Mouse (Mus musculus): ENCODE measurements around the gene Ubald1. TPM values are rescaled to one million over a fixed set of nuclear protein-coding genes. Genes with fewer than 3 reads are reported as not detected.

The Ubald1 gene
- total RNA-seq (2021) = 10 to 100 TPM; 20.2 to 20.9 TPM

DNA sequence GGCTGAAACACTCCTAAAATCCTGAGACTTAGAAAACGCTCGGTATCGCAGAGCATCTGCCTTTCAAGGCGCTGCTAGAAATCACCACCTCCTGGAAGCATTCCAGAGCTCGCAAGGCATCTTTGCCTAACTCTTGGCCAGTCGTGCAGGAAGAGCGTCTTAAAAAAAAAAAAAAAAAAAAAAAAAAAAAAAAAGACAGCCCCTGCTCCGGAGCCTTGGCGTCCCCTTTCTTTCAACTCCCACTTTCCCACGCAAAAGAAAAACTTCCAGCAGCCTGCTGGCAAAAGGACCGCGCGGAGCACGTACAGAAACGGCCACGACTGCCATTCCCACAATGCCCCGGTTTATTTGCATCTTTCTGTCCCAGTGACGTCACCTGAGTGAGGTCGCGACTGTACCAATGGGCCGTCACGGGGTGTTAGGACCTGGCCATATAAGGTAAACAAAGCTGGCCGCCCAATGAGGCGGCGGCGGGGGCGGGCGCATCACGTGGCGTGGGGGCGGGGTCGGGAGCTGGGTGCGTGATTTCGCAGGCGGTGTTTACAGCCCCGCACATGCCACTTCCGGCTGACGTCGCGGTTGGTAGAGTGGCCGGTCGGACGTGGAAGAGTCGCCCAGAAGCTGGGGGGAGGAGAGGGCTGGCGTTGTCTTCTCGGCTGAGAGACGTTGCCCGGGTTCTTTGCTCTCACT, at the start of gene Ubald1:
TSS of gene Ubald1 (minus strand) at position 180 of the 690 bp plus-strand sequence.
- DNase-seq (ENCODE audit: low spot score) = peak; percentile 95
- intact Hi-C loops (cut with DNase I) = no loop called here

DNA sequence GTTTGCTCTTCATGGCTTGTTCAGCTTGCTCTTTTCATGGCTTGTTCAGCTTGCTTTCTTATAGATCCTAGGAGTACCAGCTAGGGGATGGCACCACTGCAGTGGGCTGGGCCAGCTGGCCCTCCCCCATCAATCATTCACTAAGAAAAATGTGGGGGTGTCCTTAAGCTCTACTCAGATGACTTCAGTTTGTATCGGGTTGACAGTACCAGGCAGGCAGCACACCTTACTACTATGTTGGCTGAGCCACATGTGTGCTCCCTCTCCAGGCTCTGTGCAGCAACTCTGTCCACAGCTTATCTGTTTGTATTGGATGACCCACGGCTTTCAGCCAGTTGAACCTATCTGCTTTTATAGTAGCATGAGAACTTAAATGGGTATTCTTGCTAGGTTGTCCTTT, 48.4 kb upstream of the Ubald1 start:
- DNase-seq (ENCODE audit: low spot score) = no peak
- intact Hi-C loops (cut with DNase I) = no loop called here

DNA sequence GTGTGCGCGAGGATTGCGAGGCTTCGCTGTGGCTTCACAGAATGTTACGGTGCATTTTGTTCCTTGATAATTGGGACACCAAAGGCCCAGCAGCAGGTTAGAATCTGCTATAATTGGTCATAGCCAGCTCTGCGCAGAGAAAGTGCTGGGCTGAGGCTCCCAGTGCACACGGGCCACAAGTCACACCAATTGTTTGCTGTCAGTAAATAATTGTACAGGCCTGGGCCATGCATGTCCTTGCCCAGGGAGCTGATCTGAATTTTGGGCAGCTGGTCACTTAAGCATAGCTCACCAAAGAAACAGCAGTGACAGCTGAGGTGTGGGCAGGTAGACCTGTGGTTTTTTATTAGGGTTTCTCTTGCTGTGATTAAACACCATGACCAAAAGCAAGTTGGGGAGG, 47.9 kb upstream of the Ubald1 start:
- intact Hi-C loops (cut with DNase I) = no loop called here
- no peak for DNase-seq (ENCODE audit: low spot score)

DNA sequence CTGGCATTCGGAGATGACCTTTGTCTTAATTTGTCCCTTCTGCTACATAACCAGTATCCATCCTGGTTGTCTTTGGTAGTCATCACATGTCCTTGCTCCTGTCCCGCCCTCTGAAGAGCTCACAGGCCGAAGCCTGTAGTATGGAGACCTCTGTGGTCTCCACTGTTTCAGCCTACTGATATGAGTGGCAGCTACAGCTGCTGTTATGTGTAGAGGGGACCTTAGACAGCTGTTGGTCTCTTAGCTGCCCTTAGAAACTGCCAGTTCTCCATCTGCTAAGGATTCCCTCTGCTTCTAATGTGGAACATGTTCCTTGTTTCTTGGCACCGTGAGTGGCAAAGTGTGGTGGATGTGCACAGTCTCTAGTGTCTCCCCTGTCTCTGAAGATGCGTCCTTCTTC, 43.9 kb upstream of the Ubald1 start:
- DNase-seq (ENCODE audit: low spot score) = no peak
- intact Hi-C loops (cut with DNase I) = no loop called here

DNA sequence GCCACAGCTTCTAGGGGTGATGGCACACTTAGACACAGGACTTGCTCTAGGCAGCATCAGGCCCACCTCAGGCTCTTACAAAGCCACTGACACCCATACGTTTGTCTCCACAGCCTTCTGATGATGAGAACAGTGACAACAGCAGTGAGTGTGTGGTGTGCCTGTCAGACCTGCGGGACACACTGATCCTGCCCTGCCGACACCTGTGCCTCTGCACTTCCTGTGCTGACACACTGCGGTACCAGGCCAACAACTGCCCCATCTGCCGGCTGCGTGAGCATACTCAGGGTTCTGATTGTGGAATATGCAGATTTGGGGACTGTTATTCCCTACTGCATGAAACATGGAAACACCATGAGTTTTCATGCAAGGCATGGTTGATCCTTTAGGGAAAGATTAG, 42.4 kb upstream of the Ubald1 start:
- no peak for DNase-seq (ENCODE audit: low spot score)

DNA sequence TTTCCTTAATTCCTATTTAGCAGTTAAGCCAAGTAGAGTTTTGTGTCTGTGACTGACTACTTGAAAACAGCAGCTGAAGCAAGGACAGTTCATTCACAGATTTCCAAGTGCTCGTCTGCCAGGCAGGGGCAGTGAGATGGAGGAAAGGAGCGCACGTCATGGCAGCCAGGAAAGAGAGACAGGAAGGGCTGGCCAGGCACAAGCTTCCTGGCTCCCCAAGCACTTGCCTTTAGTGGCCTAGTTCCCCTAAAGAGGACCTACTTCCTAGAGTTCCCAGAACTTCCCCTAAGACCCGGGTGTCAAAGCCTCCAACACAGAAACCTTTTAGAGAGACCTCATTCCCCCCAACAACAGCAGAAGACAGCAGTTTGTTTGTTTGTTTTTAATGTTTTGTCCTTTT, 40.4 kb upstream of the Ubald1 start:
- no peak for DNase-seq (ENCODE audit: low spot score)
- intact Hi-C loops (cut with DNase I) = no loop called here

More for the DNA sequence above, 42.4 kb upstream of the Ubald1 start:
- intact Hi-C loops (cut with DNase I) = no loop called here

DNA sequence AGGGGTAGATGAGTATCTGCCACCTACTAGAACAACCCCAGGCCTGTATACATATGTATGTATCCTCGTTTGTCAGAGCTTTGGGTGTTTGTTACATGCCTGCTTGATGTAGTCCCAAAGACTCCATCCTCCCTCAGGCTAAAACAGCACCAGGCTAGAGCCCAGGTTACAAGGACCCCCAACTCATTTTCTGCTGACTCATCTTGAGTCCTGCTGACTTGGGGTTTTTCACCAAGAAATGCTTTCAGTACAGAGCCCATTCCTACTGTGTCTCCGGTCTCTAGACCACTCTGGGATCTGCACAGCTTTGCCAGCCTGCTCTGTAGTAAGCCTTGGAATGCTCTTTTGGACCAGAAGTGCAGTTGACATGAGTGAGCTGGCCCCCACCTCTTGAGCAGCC, 36.5 kb upstream of the Ubald1 start:
- intact Hi-C loops (cut with DNase I) = no loop called here
- DNase-seq (ENCODE audit: low spot score) = no peak

DNA sequence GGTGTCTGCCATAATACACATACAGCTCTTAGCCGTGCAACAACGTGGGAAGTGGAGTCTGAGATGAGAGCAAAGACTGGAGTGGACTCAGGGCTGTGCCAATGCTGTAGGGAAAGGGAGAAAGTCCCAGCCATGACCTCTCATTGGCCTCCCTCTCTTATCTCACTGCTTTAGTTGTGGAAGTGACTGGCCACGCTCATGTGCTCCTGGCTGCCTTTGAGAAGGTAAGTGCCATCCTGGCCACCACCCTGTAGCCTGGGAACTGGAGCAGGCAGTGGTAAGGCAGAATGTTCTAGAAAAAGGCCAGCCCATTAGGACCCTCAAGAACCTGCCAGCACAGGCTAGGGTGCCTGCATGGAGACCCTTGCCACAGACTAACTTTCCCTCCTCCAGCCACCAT, 35.8 kb upstream of the Ubald1 start:
- no peak for DNase-seq (ENCODE audit: low spot score)
- intact Hi-C loops (cut with DNase I) = no loop called here

DNA sequence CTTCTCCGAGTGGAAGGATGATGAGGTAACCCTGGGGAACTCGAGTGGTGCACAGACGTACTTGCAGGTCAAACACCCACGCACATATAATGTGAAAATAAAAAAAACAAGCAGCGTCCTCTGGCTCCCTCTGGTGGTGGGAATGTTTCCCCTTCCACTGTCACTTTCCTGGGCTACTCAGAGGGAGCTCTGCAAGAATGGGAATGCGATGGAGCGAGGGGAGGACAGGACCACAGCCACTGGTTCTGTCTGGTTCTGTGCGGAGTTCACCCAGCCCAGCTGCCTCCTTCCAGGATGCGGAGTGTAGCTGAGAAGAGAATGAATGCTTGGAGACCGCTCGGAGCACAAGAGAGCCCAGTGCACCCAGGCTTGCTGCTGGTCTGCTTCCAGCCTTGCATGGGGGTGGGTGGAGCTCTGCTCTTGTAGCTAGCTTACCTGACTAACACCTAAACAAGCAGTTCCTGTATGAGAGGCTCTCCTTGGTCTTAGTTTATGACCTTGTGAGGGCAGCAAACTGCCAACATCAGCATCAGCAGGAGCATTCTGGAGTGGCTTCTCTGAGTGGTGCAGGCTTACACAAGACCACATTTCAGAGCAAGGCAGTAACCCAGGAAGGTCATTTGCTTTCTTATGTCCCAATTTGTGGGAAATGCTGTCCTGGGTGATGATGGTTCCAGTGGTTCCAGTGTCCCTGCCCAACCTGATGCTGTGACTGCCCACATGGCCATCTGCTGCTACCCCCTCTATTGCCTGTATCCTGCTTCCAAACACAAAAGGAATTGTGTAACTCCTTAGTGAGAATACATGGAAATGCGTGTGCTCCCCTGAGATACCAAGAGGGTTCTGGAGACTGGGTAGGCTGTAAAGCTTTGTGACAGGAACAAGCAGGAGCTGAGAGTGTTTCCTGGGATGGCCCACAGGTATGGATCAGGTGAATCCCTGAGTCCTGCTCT, 33.9 kb upstream of the Ubald1 start:
- DNase-seq (ENCODE audit: low spot score) = peak; percentile 67
- intact Hi-C loops (cut with DNase I) = loop anchor here (2.0 to 5.0 kb wide), 3 partner anchors 25 to 227 kb away; no protein-coding TSS in a partner anchor

DNA sequence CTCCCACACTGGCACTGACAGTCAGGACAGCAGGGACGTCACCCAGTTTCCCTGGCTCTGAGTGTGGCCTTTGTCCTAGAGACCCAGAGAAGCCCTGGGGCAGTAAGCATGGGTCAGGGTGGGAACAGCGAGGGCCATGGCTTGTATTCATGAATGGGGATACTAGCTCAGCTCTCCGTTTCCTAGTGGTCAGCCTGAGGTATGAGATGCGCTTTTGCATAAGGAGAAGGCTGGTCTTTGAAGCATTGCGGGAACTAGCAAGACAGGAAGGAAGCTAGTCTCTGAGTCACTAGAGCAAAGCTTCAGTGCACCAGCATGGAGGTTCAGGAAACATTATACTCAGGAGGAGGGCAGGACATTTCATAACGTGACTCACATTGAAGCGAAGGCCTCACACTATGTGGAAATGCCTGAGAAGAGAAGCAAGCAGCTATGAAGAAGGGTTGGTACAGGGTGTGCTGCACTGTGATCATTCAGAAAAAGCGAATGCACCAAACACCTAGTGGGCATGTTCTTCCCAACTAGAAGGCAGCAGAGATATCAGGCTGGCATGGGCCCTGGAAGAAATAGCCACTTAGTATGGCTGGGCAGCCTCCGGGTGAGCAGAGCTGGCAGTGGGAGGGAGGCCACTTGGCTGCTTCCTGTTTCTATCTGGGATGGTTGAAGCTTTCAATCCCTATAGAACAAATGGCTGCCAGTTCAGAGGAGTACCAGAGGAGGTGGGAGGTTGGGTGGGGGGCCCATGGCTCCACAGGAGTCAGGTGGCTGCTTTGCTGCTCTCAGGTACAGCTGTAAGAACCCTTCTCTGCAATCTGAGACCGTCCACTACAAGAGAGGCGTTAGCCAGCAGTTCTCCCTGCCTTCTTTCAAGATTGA, 33.0 kb upstream of the Ubald1 start:
- intact Hi-C loops (cut with DNase I) = loop anchor here (2.0 to 5.0 kb wide), 3 partner anchors 24 to 226 kb away; no protein-coding TSS in a partner anchor
- DNase-seq (ENCODE audit: low spot score) = no peak

DNA sequence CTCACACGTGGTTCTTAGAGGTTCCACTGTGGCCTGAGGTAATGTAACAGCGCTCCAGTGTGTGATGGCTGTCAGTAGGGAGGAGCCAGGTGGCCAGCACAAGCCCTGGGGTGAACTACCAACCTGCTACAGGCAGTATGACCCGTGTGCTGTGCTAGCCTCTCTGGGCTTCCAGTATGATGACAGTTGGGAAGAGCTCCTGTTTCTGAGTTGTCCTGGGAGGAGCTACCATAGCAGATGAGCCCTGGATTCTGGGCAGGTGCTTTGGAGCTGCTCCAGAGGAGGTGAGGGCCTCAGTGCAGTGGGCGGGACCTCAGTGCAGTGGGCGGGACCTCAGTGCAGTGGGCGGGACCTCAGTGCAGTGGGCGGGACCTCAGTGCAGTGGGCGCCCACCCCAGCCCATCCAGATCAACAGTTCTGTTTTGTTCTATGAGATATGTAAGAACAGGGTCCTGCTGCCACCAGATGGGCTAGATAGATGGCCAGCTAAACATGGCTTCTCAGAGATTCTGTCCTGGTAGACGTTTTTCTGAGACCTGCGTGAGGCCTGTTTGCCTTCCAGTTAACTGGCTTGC, 32.0 kb upstream of the Ubald1 start:
- DNase-seq (ENCODE audit: low spot score) = no peak
- intact Hi-C loops (cut with DNase I) = loop anchor here (2.0 to 5.0 kb wide), 3 partner anchors 23 to 225 kb away; no protein-coding TSS in a partner anchor

DNA sequence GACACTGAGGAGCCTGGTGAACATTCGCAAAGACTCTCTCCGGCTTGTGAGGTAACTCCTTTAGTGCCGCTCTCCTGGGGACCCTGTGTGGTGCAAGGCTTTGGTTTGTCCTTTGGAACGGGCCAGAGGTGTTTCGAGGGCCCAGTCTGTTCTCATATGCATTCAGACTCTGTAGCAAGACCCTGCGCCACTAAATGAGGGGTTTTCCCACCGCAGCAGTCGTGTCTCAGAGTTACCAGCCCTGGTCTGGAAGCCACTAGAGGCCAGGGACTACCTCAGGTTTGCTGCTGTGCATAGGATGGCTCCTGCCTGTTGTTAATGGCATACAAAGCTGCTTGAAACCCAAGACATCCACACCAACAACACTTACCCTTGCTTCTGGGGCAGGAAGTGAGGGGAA, 30.6 kb upstream of the Ubald1 start:
- intact Hi-C loops (cut with DNase I) = loop anchor here (5.0 kb wide), 1 partner anchor 223 kb away; no protein-coding TSS in a partner anchor
- no peak for DNase-seq (ENCODE audit: low spot score)

DNA sequence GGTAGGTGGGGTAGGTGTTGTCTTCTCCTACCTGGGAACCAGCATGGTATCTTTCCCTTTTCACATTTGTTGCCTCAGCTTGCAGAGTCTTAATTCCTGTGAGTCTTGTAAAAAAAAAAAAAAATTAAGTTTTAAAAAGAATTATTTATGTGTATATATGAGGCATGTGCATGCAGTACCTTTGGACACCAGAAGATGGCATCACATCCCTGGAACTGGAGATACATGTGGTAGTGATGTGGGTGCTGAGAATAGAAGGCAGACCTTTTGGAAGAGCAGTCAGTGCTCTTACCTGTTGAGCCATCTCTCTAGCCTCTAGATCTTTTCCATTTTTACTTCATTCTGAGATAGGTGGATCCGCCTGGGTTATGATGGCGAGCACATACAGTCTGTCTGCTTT, 29.6 kb upstream of the Ubald1 start:
- intact Hi-C loops (cut with DNase I) = loop anchor here (5.0 kb wide), 1 partner anchor 222 kb away; no protein-coding TSS in a partner anchor
- DNase-seq (ENCODE audit: low spot score) = no peak

DNA sequence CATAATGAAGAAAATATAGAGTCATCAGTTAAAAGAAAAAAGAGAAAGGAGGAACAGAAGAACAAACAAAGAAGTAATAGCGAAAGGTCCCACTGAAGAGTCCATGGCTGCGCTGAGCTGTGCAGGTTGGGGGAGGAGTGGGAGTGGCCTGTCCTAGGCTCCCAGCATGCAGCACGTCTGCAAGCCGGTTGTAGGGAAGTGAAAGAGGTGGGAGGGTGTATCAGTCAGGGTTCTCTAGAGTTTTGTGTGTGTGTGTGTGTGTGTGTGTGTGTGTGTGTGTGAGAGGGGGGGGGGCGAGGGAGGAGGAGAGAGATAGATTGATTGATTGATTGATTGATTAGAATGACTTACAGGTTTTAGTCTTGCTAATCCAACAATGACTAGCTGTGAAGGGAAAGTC, 27.9 kb upstream of the Ubald1 start:
- DNase-seq (ENCODE audit: low spot score) = no peak
- intact Hi-C loops (cut with DNase I) = no loop called here

DNA sequence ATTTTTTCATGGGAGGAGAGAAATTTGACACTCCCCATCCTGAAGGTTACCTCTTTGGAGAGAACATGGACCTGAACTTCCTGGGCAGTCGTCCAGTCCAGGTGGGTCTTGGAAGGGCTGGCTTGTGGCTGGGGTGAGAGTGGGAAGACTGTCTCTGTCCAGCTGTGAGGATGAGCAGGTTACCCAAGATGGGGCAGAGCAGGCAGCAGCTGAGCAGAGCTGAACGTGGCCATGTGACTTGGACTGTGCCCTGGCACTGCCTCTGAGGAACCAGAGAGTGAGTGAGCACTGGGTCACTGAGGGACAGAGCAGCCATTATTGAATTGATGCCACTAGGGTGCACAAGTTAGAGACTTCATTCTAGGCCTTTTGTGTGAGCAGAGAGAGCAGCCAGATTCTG, 27.3 kb upstream of the Ubald1 start:
- no peak for DNase-seq (ENCODE audit: low spot score)
- intact Hi-C loops (cut with DNase I) = no loop called here

DNA sequence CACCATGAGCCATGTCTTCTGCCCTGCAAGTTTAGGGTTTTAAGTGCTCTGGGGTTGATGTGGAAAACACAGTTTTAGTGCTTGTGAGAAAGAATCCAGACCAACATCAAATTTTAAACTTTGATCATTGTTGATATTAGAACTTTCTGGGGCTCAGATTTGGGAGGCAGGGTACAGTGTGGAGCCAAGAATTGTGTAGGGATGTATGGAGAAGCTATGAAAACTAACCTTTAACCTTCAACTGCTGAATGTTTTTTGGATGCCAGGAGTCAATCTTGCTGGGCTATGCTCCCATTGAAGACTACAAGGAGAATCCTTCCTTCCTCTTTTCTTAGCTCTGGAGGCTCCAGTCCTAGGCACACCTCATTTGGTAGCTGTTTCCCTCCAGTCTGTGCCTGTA, 26.4 kb upstream of the Ubald1 start:
- intact Hi-C loops (cut with DNase I) = no loop called here
- DNase-seq (ENCODE audit: low spot score) = no peak

DNA sequence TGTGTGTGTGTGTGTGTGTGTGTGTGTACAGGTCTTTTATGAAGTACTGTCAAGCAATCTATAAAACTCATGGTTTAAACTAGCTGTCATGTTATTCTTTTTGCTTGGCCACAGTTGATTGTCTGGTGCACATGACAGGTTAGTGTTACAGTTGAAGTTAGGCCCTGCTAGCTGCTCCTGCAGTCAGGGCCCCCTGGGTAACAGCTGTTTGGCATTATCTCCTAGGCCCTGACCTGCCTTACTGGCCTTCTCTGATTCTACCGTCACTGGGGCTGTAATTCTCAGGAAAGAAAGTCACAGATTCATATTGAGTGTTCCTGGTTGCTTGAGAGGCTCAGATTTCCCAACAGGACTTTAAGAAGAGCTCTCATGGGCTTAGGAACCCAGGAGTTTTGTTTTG, 25.5 kb upstream of the Ubald1 start:
- intact Hi-C loops (cut with DNase I) = no loop called here
- DNase-seq (ENCODE audit: low spot score) = no peak

DNA sequence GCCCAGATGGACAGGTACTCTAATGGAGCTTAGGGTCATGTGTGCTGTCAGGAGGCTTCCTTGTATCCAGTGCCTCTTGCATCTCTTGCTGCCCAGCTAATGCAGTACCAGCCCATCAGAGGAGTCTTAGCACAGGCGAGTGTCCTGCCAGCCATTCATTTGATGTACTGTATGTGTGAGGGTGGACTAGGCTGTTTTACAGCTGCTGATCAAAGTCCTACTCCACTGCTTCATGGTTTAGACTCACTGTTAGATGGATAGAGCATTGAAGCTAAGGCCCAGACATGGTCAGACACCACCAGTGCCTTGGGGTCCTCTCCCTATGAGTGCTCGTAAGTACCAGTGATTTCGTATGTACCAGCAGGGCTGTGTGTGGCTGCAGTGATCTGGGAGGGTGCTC, 24.8 kb upstream of the Ubald1 start:
- no peak for DNase-seq (ENCODE audit: low spot score)
- intact Hi-C loops (cut with DNase I) = no loop called here

DNA sequence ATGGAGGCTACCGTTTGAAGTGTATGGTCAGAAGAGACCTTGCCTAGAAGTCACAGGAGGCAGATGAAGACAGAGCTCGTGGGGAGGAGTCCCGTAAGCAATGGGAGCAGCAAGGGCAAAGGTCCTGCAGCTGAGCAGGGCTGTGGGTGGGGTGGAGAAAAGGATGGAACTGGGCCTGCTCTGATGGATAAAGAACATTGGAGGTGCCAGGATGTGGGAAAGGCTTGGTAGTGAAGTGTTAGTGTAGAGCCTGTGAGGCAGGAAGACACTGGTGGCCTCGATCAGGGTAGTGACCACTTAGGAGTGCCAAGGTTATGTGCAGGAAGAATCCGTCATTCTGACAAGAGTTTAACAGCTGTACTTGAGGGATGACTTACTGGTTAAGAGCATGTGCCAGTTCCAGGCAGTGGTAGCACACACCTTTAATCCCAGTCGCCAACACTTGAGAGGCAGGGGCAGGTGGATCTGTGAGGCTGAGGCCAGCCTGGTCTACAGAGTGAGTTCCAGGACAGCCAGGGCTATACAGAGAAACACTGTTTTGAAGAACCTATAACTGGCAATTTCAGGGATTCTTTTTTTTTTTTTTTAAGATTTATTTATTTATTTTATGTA, 23.5 kb upstream of the Ubald1 start:
- intact Hi-C loops (cut with DNase I) = no loop called here
- no peak for DNase-seq (ENCODE audit: low spot score)
